Mouse (Mus musculus): ENCODE results near the gene Tln1.
"Not testable (repeated sequence)": the region's sequence is repeated elsewhere in the genome, so short reads cannot be mapped to it uniquely, and the experiment has no call there.

The Tln1 gene

DNA sequence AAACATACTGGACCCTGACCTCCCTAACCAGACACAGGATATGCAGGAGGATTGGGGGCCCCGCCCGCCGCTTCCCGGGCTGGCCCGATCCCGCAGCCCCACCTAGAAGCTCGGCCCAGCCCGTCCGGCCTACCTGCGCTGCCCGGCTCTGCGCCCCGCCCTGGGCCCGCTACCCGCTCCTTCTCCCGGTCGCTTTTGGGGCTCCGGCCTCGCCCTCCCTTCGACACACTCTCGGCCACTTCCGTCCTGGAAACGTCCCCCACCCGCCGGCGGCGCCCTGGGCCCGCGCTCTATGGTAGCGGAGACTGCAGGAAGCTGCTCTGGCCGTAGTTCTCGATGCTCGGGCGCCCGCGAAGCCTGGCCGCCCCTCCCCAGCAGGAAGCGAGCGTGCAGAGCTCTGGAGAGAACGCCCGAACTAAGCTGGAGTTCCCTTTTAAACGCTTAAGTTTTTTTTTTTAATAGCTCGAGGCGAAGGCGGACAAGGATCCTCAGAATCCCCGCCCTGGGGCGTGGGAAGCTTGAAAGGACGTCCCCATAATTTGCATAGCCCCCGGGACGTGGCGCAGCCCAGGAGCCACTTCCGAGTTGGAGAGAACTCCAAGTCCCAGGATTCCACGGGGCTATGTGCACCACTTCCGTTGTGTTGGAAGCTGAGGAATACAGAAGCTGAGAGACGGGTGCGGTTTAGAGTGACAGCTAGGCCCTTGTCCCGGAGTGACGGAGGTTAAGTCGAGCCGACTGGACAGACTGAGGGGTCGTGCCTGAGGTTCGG is at the start of gene Tln1, which contains the start of gene Creb3:
Tln1 (minus strand) TSS at position 695 of the 772 bp plus-strand sequence.
Creb3 (plus strand) TSS at position 336 of the 772 bp plus-strand sequence.
- DNase-seq (ENCODE audit: low read depth in 1 of 2, low spot score in 2 of 2) = peak; percentile 95

DNA sequence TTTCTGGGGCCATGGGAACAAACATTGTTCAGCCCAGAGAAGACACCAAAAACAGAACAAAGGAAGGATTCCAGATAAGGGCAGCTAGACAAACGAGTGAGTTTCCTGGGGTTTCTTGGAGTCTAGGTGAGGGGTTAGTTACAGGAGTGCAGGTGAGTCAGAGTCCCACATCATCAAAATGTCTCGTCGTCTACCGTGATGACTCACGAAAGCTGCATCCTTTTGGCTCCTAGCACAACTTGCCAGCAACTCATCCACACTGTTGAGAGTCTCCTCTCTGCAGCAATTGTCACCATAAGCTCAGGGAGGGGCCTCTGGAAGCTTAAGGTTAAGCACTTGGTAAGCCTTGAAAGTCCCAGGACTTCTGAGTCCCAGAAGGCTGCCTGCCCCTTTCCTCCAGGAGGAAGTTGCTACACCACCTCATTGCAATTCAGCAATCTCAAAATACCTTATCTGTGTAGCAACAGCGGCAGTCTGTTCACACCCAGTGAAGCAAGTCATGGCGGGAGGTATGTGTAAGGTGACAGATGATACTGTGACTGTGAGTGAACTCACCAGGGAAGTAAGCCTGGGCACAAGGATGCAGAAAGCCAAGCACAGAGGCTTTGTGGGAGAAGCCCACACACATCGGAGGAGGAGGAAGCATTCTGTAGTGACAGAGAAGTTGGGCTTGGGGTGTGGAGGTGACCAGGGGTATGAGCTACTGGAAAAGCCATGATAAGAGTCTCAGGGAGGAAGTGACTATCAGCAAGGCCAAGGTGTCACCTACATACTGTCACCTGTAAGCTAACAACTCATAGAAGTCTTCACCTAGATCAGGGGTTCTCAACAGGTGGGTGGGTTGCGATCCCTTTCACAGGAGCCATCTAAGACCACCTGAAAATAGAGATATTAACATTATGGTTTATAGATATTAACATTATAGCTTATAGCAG is 42.5 kb upstream of the Tln1 start:
- no peak for DNase-seq (ENCODE audit: low read depth in 1 of 2, low spot score in 2 of 2)

GRCm38 (mm10) chr4:43604099-43604498 is 41.6 kb upstream of the Tln1 start:
- DNase-seq (ENCODE audit: low read depth in 1 of 2, low spot score in 2 of 2) = no peak

GRCm38 (mm10) chr4:43600195-43600934 is 37.9 kb upstream of the Tln1 start:
- no peak for DNase-seq (ENCODE audit: low read depth in 1 of 2, low spot score in 2 of 2)

- DNase-seq (ENCODE audit: low read depth in 1 of 2, low spot score in 2 of 2) = no peak
Observed at GRCm38 (mm10) chr4:43598650-43599380, 36.3 kb upstream of the Tln1 start.

DNA sequence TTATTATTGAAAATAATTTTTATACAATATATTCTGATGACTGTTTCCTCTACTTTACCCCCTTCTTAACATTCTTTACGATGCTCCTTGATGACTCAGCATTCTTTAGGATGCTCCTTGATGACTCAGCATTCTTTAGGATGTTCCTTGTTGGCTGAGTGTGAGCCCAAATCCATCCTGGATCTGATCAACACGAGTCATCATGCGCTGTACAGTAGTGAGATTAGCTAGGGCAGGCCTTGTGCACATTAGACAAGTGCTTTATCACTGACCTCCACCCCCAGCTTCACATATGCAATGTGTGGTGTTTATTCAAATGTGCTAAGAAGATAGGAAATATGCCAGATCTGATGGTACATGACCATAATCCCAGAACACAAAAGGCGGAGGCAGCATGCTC is 35.7 kb upstream of the Tln1 start:
- no peak for DNase-seq (ENCODE audit: low read depth in 1 of 2, low spot score in 2 of 2)

- DNase-seq (ENCODE audit: low read depth in 1 of 2, low spot score in 2 of 2) = not testable (repeated sequence)
Observed at GRCm38 (mm10) chr4:43596597-43596996, 34.1 kb upstream of the Tln1 start.

- DNase-seq (ENCODE audit: low read depth in 1 of 2, low spot score in 2 of 2) = no peak
Observed at GRCm38 (mm10) chr4:43593453-43593852, 31.0 kb upstream of the Tln1 start.

- no peak for DNase-seq (ENCODE audit: low read depth in 1 of 2, low spot score in 2 of 2)
Observed at GRCm38 (mm10) chr4:43591961-43592360, 29.5 kb upstream of the Tln1 start.

GRCm38 (mm10) chr4:43591543-43591942 is 29.1 kb upstream of the Tln1 start:
- no peak for DNase-seq (ENCODE audit: low read depth in 1 of 2, low spot score in 2 of 2)

- no peak for DNase-seq (ENCODE audit: low read depth in 1 of 2, low spot score in 2 of 2)
Observed at GRCm38 (mm10) chr4:43587681-43588080, 25.2 kb upstream of the Tln1 start.

- DNase-seq (ENCODE audit: low read depth in 1 of 2, low spot score in 2 of 2) = no peak
Observed at GRCm38 (mm10) chr4:43586411-43586810, 23.9 kb upstream of the Tln1 start.

DNA sequence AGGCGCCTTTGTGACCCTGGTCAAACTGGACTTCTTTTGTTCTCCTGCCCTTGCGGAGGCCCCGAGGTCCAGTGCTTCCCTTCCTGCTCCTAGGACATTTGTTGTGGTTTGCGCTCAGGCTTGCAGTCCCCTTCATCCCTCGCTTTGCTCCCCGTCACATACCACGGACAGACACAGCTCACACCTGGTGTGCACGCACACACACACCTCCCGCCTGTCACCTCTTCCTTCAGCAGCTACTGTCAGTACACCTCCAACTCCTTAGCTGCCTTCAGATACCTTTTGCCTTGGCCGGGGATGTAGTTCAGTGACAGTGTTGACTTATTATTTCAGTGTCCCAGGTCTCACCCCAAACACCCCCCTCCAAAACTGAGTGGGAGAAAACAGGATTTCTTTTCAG is 23.2 kb upstream of the Tln1 start:
- DNase-seq (ENCODE audit: low read depth in 1 of 2, low spot score in 2 of 2) = no peak

DNA sequence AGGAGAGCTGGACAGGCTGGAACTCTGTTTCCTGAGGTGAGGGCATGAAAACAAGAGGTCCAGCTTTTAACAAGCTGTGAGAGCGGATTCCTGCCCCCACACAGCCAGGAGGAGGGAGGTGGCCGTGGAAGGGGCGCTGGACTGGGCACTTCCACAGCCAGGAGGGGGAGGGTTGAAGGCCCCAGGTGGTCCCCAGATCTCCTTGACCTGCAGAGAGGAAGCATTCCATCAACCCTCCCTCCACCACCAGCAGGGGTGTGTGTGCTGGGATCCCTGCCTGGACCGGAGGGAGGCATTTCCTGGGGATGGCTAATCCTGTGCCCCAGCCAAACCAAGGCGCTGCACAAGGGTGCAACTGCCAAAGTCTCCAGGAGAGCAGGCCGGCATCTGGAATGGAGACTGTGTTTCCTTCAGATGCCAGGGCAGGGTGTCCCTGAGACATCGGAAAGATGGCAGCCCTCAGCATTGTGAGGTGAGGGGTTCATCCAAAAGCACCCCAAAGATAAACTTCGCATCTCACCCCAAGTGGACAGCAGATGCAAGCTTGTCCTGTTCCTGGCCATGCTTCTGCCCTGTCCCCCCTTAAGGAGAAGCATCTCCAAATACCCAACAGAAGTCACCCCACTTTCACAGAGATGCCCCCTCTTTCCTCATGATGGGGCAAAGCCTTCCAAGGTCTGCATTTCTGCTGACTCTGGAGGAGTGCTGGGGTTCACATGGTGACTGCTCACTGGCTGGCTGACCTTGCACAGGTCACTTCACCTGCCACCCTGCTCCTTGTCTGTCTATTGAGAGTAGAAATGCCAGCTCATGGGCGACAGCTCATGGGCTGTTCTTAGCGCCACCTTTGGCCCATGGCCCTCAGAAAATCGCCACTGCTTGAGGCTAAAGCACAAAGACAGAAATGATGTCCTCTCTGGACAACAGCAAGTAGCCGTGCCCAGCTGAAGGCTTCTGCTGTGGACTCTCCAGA is 22.2 kb upstream of the Tln1 start, which contains the start of gene Msmp:
Msmp (minus strand) TSS at position 51 of the 973 bp plus-strand sequence.
- DNase-seq (ENCODE audit: low read depth in 1 of 2, low spot score in 2 of 2) = no peak

DNA sequence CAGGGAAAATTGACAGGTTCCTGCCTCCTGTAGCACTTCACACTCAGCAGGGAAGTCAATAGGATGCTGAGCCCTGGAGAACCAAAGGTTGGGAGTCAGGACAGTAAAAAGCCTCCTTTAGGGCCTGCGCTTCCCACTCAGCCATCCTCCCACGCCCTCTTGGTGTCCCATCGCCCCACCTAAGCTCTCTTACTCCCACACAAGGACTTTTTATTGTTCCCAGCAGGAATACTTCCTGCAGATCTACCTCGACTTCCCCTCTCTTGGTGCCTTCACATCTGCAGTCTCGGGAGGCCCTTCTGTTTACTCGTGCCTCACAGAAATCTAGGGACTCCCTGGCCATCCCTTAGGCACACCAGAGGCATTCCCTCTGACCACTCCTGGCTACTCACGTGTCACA is 20.9 kb upstream of the Tln1 start:
- no peak for DNase-seq (ENCODE audit: low read depth in 1 of 2, low spot score in 2 of 2)

DNA sequence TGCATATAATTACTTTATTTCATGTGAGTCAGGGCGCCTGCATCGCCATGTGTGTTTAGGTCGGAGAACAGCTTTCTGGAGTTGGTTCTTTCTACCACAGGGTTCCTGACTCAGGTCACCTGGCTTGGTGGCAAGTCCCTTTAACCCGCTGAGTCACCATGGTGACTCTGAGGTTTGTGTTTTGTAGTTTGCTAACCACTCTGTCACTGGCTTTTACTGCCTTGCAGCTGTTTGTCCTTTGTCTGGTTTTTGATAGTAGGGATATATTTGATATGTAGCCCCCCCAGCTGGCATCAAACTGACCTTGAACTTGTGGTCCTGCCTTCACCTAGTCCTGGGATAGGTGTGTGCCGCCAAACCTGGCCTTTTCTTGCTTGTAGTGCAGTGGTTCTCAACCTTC is 19.8 kb upstream of the Tln1 start:
- DNase-seq (ENCODE audit: low read depth in 1 of 2, low spot score in 2 of 2) = no peak

- DNase-seq (ENCODE audit: low read depth in 1 of 2, low spot score in 2 of 2) = no peak
Observed at GRCm38 (mm10) chr4:43581381-43581780, 18.9 kb upstream of the Tln1 start.

GRCm38 (mm10) chr4:43580721-43581120 is 18.2 kb upstream of the Tln1 start:
- no peak for DNase-seq (ENCODE audit: low read depth in 1 of 2, low spot score in 2 of 2)

DNA sequence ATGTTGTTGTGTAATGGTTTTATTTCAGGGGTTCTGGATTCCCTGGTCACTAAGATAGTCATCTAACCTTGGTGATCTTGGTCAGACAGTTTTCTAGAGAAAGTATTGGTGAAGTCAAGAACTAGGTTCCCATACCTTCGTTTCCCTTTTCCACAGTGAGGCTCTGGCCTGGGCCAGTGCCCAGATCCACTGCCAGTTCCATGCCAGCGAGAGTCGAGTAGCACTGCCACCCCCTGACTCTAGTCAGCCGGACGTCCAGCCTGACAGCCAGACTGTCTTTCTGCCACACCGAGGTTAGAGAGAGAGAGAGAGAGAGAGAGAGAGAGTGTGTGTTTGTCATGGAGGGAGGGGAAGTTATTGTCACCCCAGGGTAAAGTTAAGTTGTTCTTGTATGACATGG is 17.2 kb upstream of the Tln1 start:
- no peak for DNase-seq (ENCODE audit: low read depth in 1 of 2, low spot score in 2 of 2)
